Mouse (Mus musculus) heart, postnatal 0 days (tissue): ENCODE measurements at regions not wholly inside any gene's neighbourhood (a gene's known extent, or its start where the extent isn't known, plus 50 kb on each side); places are given as distances from the start of the nearest gene placed in this dataset.

Experiments
- CTCF ChIP-seq: IDR thresholded peaks from 2 replicates; pipeline ENCODE4 v1.5.1; 2016; ENCODE audit warnings: antibody characterized with exemption, control low read depth, low read depth
- EP300 ChIP-seq: IDR thresholded peaks from 2 replicates; pipeline ENCODE4 v1.6.1; 2016; ENCODE audit warnings: antibody characterized with exemption, low read depth

DNA sequence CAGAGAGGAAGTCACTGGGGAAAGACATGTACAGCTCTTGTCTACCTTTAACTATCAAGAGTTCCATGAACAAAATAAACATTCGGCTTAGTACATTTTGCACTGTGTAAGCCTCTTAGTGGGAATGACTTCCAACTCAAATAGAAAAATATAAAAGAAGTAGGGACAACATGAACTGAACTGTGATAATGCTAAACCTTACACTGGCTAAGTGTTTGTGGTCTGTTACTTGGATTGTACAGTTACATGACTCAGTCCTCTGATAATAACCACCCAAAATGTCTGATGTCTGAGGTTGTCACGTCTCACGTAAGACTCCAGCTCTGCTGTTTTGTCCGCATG is 227.4 kb downstream of the Gm11077 start:
- TF ChIP-seq CTCF (no peak), EP300 (no peak)
